Mouse (Mus musculus): ENCODE results near the gene Hspg2. TPM values are rescaled to one million over a fixed set of nuclear protein-coding genes. Genes with fewer than 3 reads are reported as not detected.

Hspg2 gene
- polyA plus RNA-seq, 1 experiment from 2014 or later = 12.4 TPM

- H3K9ac ChIP-seq = peak overlapping the region; percentile 86
- no peaks in the 10 kb centered on the region for H3K9me3 ChIP-seq
- H3K27ac ChIP-seq = peak overlapping the region; percentile 98
- H3K4me3 ChIP-seq = peak overlapping the region; percentile 87
- peak overlapping the region; percentile 78 for H3K4me2 ChIP-seq (replicated peaks)
- 5% methylated on average over 40 of the region's 40 CpGs for WGBS
- no peak; the same call in 1 of the 2 replicates for ATAC-seq (ENCODE audit: low FRiP score, low read depth)
- H3K27me3 ChIP-seq (replicated peaks) = no peaks in the 10 kb centered on the region
- H3K4me1 ChIP-seq = peaks cover 28% of the 10 kb centered on the region
- no peaks in the 10 kb centered on the region for H3K36me3 ChIP-seq
These were observed 126.1 kb downstream of the Hspg2 start for GRCm38 (mm10) chr4:137594496-137595270.

- H3K4me2 ChIP-seq (replicated peaks) = no peak overlapping the region
- no peaks in the 10 kb centered on the region for H3K27me3 ChIP-seq (replicated peaks)
- no peak overlapping the region for H3K4me3 ChIP-seq
- H3K9me3 ChIP-seq = no peaks in the 10 kb centered on the region
- no peak overlapping the region for H3K9ac ChIP-seq
- H3K27ac ChIP-seq = no peak overlapping the region
- ATAC-seq (ENCODE audit: low FRiP score, low read depth) = no peak
- 94% methylated on average over 4 of the region's 4 CpGs for WGBS
- H3K4me1 ChIP-seq = peaks cover 28% of the 10 kb centered on the region
- H3K36me3 ChIP-seq = no peaks in the 10 kb centered on the region
These were observed 128.6 kb downstream of the Hspg2 start for GRCm38 (mm10) chr4:137597098-137597630.

- Histone ChIP-seq H3K4me2 (replicated peaks) (no peak overlapping the region), H3K27me3 (replicated peaks) (no peaks in the 10 kb centered on the region), H3K4me1 (peaks cover 37% of the 10 kb centered on the region), H3K9ac (no peak overlapping the region), H3K4me3 (no peak overlapping the region), H3K36me3 (no peaks in the 10 kb centered on the region), H3K27ac (no peak overlapping the region), H3K9me3 (no peaks in the 10 kb centered on the region)
- no peak for ATAC-seq (ENCODE audit: low FRiP score, low read depth)
- WGBS = 89% methylated on average over 5 of the region's 5 CpGs
These were observed 130.0 kb downstream of the Hspg2 start for GRCm38 (mm10) chr4:137598577-137598976.

GRCm38 (mm10) chr4:137603449-137604171 lies 135.0 kb downstream of the Hspg2 start:
- H3K27ac ChIP-seq = no peak overlapping the region
- H3K36me3 ChIP-seq = peaks cover 39% of the 10 kb centered on the region
- H3K4me3 ChIP-seq = no peak overlapping the region
- WGBS = 80% methylated on average over 11 of the region's 11 CpGs
- no peaks in the 10 kb centered on the region for H3K27me3 ChIP-seq (replicated peaks)
- ATAC-seq (ENCODE audit: low FRiP score, low read depth) = no peak
- H3K4me2 ChIP-seq (replicated peaks) = no peak overlapping the region
- peaks cover 22% of the 10 kb centered on the region for H3K4me1 ChIP-seq
- H3K9ac ChIP-seq = no peak overlapping the region
- H3K9me3 ChIP-seq = no peaks in the 10 kb centered on the region

GRCm38 (mm10) chr4:137607023-137607422 lies 138.5 kb downstream of the Hspg2 start:
- no peak for ATAC-seq (ENCODE audit: low FRiP score, low read depth)
- Histone ChIP-seq H3K4me1 (peaks cover 12% of the 10 kb centered on the region; the same call in 1 of the 2 replicates), H3K36me3 (peaks cover 73% of the 10 kb centered on the region), H3K27ac (no peak overlapping the region), H3K9ac (no peak overlapping the region), H3K4me3 (no peak overlapping the region), H3K9me3 (no peaks in the 10 kb centered on the region), H3K27me3 (replicated peaks) (no peaks in the 10 kb centered on the region), H3K4me2 (replicated peaks) (no peak overlapping the region)
- WGBS = over 99% methylated on average over 2 of the region's 2 CpGs

- ATAC-seq (ENCODE audit: low FRiP score, low read depth) = no peak
- no peaks in the 10 kb centered on the region for H3K27me3 ChIP-seq (replicated peaks)
- no peak overlapping the region for H3K4me2 ChIP-seq (replicated peaks)
- WGBS = 89% methylated on average over 7 of the region's 7 CpGs
- no peaks in the 10 kb centered on the region for H3K4me1 ChIP-seq
- H3K9me3 ChIP-seq = no peaks in the 10 kb centered on the region
- no peak overlapping the region for H3K9ac ChIP-seq
- H3K4me3 ChIP-seq = no peak overlapping the region
- no peak overlapping the region for H3K27ac ChIP-seq
- peaks cover 96% of the 10 kb centered on the region for H3K36me3 ChIP-seq
These were observed 140.7 kb downstream of the Hspg2 start for GRCm38 (mm10) chr4:137609281-137609680.

- Histone ChIP-seq H3K4me3 (no peak overlapping the region), H3K9me3 (no peaks in the 10 kb centered on the region), H3K4me2 (replicated peaks) (no peak overlapping the region), H3K4me1 (no peaks in the 10 kb centered on the region), H3K27ac (no peak overlapping the region), H3K27me3 (replicated peaks) (no peaks in the 10 kb centered on the region), H3K36me3 (peaks cover 97% of the 10 kb centered on the region), H3K9ac (no peak overlapping the region)
- ATAC-seq (ENCODE audit: low FRiP score, low read depth) = no peak
- 90% methylated on average over 7 of the region's 7 CpGs for WGBS
These were observed 141.1 kb downstream of the Hspg2 start for GRCm38 (mm10) chr4:137609702-137610101.

GRCm38 (mm10) chr4:137610256-137610655 lies 141.7 kb downstream of the Hspg2 start:
- Histone ChIP-seq H3K27me3 (replicated peaks) (no peaks in the 10 kb centered on the region), H3K9ac (no peak overlapping the region), H3K9me3 (no peaks in the 10 kb centered on the region), H3K4me1 (no peaks in the 10 kb centered on the region), H3K36me3 (peaks cover 95% of the 10 kb centered on the region), H3K27ac (no peak overlapping the region), H3K4me2 (replicated peaks) (no peak overlapping the region), H3K4me3 (no peak overlapping the region)
- WGBS = 88% methylated on average over 15 of the region's 15 CpGs
- ATAC-seq (ENCODE audit: low FRiP score, low read depth) = no peak

Small RNA genes lying within 50 kb of the gene (microRNA-seq; reads per million reads assigned to microRNA genes)
- gene Mir7018 = 1.3 reads per million

Other genes starting within 250 kb of the Hspg2 start
- 16.1 and 17.4 TPM in 2 replicates for gene Wnt4, start 191.3 kb upstream of the Hspg2 start, polyA plus RNA-seq (2016; fragmentation: Nextera tagmentation; extraction: Ambion mirVana)
- 665 and 674 TPM in 2 replicates for gene Cdc42, start 111.0 kb upstream of the Hspg2 start, polyA plus RNA-seq (2016; fragmentation: Nextera tagmentation; extraction: Ambion mirVana)
- not detected in 2 replicates for gene Cela3a, start 59.0 kb upstream of the Hspg2 start, polyA plus RNA-seq (2016; fragmentation: Nextera tagmentation; extraction: Ambion mirVana)
- not detected in 2 replicates for gene Cela3b, start 38.2 kb upstream of the Hspg2 start, polyA plus RNA-seq (2016; fragmentation: Nextera tagmentation; extraction: Ambion mirVana)
- gene 1700013G24Rik, start 15.5 kb upstream of the Hspg2 start, polyA plus RNA-seq (2016; fragmentation: Nextera tagmentation; extraction: Ambion mirVana) = not detected in 2 replicates
- gene Ldlrad2, start 105.8 kb downstream of the Hspg2 start, polyA plus RNA-seq (2016; fragmentation: Nextera tagmentation; extraction: Ambion mirVana) = not detected in 2 replicates
- 76.5 and 79.0 TPM in 2 replicates for gene Usp48, start 125.0 kb downstream of the Hspg2 start, polyA plus RNA-seq (2016; fragmentation: Nextera tagmentation; extraction: Ambion mirVana)
- 18.3 and 24.7 TPM in 2 replicates for gene Rap1gap, start 196.0 kb downstream of the Hspg2 start, polyA plus RNA-seq (2016; fragmentation: Nextera tagmentation; extraction: Ambion mirVana)

Data from neural tube, embryonic 12.5 days (tissue).